Mouse (Mus musculus) stomach, postnatal 0 days (tissue): ENCODE measurements at regions not wholly inside any gene's neighbourhood (a gene's known extent, or its start where the extent isn't known, plus 50 kb on each side); places are given as distances from the start of the nearest gene placed in this dataset.

ENCODE experiments used
- CTCF ChIP-seq: IDR thresholded peaks from 2 replicates; pipeline ENCODE4 v1.5.1; 2016; ENCODE audit warnings: antibody characterized with exemption, low read depth, mild to moderate bottlenecking, moderate library complexity
- EP300 ChIP-seq: optimal IDR thresholded peaks from 2 replicates; pipeline ENCODE3; 2016; ENCODE audit warnings: antibody characterized with exemption

GRCm38 (mm10) chr13:3477997-3478728, 59.7 kb upstream of the Gdi2 start:
- no peak for TF ChIP-seq EP300
- TF ChIP-seq CTCF: no peak
